18 mouse cellular contexts compared by ENCODE assay signal in the genomic region with DNA sequence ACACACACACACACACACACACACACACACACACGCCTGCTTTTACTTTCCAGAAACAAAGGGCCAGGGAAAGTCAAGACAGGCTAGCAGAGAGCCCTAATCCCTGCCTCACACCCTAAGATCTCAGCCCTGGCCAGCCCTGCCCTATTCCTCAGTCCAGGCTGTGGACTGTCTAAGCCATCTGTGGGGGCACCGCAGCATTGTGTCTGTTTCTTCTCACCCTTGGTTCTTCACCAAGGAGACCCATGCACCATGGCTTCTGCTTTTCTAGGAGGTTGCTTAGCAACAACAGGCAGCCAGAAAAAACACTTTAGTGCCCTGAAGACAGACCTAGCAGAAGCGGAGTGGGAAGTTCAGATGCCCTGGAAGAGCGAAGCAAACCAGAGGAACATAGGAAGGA. TPM values are rescaled to one million over a fixed set of nuclear protein-coding genes. Genes with fewer than 3 reads are reported as not detected.
DNase-seq lines count a peak whose midpoint lies in the region; ATAC-seq lines count a peak whose summit lies in the region.
"Had no signal": no experiment of that assay in that cellular context is flagged by ENCODE, and none has a peak within 500 bp of the region (broad histone marks: within the 10 kb centered on the region; RNA-seq: fewer than 3 reads in every experiment).

No protein-coding gene starts in this region.

- H3K9me3 ChIP-seq in midbrain, embryonic 16.5 days (replicated peaks; ENCODE audit: control insufficient read depth, low read length, poor library complexity, severe bottlenecking), result no peaks in the 10 kb centered on the region
- H3K9me3 ChIP-seq: liver, embryonic 12.5 days; stomach, embryonic 15.5 days had no signal

- peak overlapping the region; percentile 69 for H3K27ac ChIP-seq in midbrain, embryonic 16.5 days (ENCODE audit: low read length)
- H3K27ac ChIP-seq: liver, embryonic 12.5 days; stomach, embryonic 15.5 days had no signal

- WGBS in midbrain, embryonic 16.5 days, result 26% methylated on average over 3 of the region's 4 CpGs

- no peaks in the 10 kb centered on the region for H3K27me3 ChIP-seq in midbrain, embryonic 16.5 days (ENCODE audit: control insufficient read depth, insufficient read depth, low read depth, low read length)
- H3K27me3 ChIP-seq: stomach, embryonic 15.5 days had no signal

- H3K4me1 ChIP-seq in midbrain, embryonic 16.5 days (ENCODE audit: control insufficient read depth, insufficient read depth, low read length), result peaks cover 6% of the 10 kb centered on the region
- H3K4me1 ChIP-seq: liver, embryonic 12.5 days; stomach, embryonic 15.5 days had no signal

- H3K4me3 ChIP-seq in midbrain, embryonic 16.5 days (ENCODE audit: low read depth, low read length), result no peak overlapping the region
- H3K4me3 ChIP-seq: liver, embryonic 12.5 days; stomach, embryonic 15.5 days had no signal

- DNase-seq in embryo, embryonic 10.5 days (ENCODE audit: low spot score), result peak; percentile 18
- no peak for DNase-seq in embryo, embryonic 11 days
- DNase-seq in A20 (ENCODE audit: low read depth, low spot score), result peak; percentile 20
- no peak for DNase-seq in ovary, adult 18-20 months (ENCODE audit: low spot score)
- no peak for DNase-seq in spleen, postnatal 14 days (ENCODE audit: low spot score in 2 of 2)
- DNase-seq in cerebellum, adult 18-20 months, result no peak
- DNase-seq: adrenal gland, adult 8-10 months; cerebellum, postnatal 25 days; gastrocnemius, postnatal 14 days; kidney, adult 2 months; kidney, postnatal 36 days; left cerebral cortex, postnatal 4 days; thymus, postnatal 14 days had no signal

- H3K9ac ChIP-seq in midbrain, embryonic 16.5 days (ENCODE audit: low read depth, low read length), result no peak overlapping the region
- H3K9ac ChIP-seq: liver, embryonic 12.5 days; stomach, embryonic 15.5 days had no signal

- no peak overlapping the region for H3K4me2 ChIP-seq in midbrain, embryonic 16.5 days (ENCODE audit: low read length)
- H3K4me2 ChIP-seq: liver, embryonic 12.5 days; stomach, embryonic 15.5 days had no signal

- no peaks in the 10 kb centered on the region for H3K36me3 ChIP-seq in midbrain, embryonic 16.5 days (ENCODE audit: control insufficient read depth, insufficient read depth, low read length)
- H3K36me3 ChIP-seq: liver, embryonic 12.5 days; stomach, embryonic 15.5 days had no signal

- peak; percentile 55 for ATAC-seq in granulocyte monocyte progenitor cell, adult 5-6 weeks (replicated peaks; ENCODE audit: poor library complexity, severe bottlenecking)
- ATAC-seq in midbrain, embryonic 16.5 days, result 0 out of 2 replicates have a peak, but pooled peaks have one; percentile 51
- ATAC-seq: liver, embryonic 12.5 days had no signal

RNA-seq across cellular contexts. Expression of a gene that starts 16.7 kb away (rescaled TPM):
- total RNA-seq in granulocyte monocyte progenitor cell, adult 5-6 weeks (2014; fragmentation: Nextera tagmentation), result not detected in 2 replicates
- total RNA-seq in granulocyte monocyte progenitor cell, adult 5-6 weeks (2017), result not detected in 2 replicates
- 1.9 and 3.8 TPM in 2 replicates for polyA plus RNA-seq in midbrain, embryonic 16.5 days (2015; fragmentation: Nextera tagmentation; extraction: Ambion mirVana)
- total RNA-seq: adrenal gland, adult 8-10 months; gastrocnemius, postnatal 14 days had no signal
- polyA plus RNA-seq: liver, embryonic 12.5 days; lung, embryonic 16.5 days had no signal

RNA-seq across cellular contexts. Expression of a gene that starts 18.0 kb away (rescaled TPM):
- total RNA-seq in granulocyte monocyte progenitor cell, adult 5-6 weeks (2014; fragmentation: Nextera tagmentation), result 13,307 and 13,753 TPM in 2 replicates
- total RNA-seq in granulocyte monocyte progenitor cell, adult 5-6 weeks (2017), result 9,750 and 13,011 TPM in 2 replicates
- 0.08 and 0.22 TPM in 2 replicates for polyA plus RNA-seq in midbrain, embryonic 16.5 days (2015; fragmentation: Nextera tagmentation; extraction: Ambion mirVana)
- total RNA-seq: adrenal gland, adult 8-10 months; gastrocnemius, postnatal 14 days had no signal

RNA-seq across cellular contexts. Expression of a gene that starts 41.6 kb away (rescaled TPM):
- total RNA-seq in granulocyte monocyte progenitor cell, adult 5-6 weeks (2014; fragmentation: Nextera tagmentation), result 12.5 and 28.4 TPM in 2 replicates
- 3.7 and 10.9 TPM in 2 replicates for total RNA-seq in granulocyte monocyte progenitor cell, adult 5-6 weeks (2017)
- 11.0 and 13.2 TPM in 2 replicates for polyA plus RNA-seq in midbrain, embryonic 16.5 days (2015; fragmentation: Nextera tagmentation; extraction: Ambion mirVana)

RNA-seq across cellular contexts. Expression of a gene that starts 51.1 kb away (rescaled TPM):
- 100 and 132 TPM in 2 replicates for total RNA-seq in granulocyte monocyte progenitor cell, adult 5-6 weeks (2014; fragmentation: Nextera tagmentation)
- total RNA-seq in granulocyte monocyte progenitor cell, adult 5-6 weeks (2017), result 51.8 and 56.2 TPM in 2 replicates
- polyA plus RNA-seq in midbrain, embryonic 16.5 days (2015; fragmentation: Nextera tagmentation; extraction: Ambion mirVana), result 62.6 and 68.5 TPM in 2 replicates

Comparison
In these comparisons a context has a peak if more than half of its experiments do, and no peak if none do; other contexts are left out.
1. DNase-seq: peak in embryo, embryonic 10.5 days (single experiment) and A20 (single experiment); none in embryo, embryonic 11 days (single experiment), ovary, adult 18-20 months (single experiment), spleen, postnatal 14 days (0 of 2) and cerebellum, adult 18-20 months (0 of 2).